Mouse (Mus musculus) midbrain, embryonic 16.5 days (tissue): Measurements from ENCODE around the gene Adig. TPM values are rescaled to one million over a fixed set of nuclear protein-coding genes. Genes with fewer than 3 reads are reported as not detected.

ENCODE experiments used
- ATAC-seq: fragments of 200-750 bp; cut with Nextera tagmentation; 2 replicates; pipeline ENCODE4 v1.8.0; 2017; ENCODE audit warnings: moderate TSS enrichment
- H3K27ac ChIP-seq: fragments of 300-500 bp; sonication (generic); 2 replicates; pipeline ENCODE4 v1.5.1; 2014; ENCODE audit warnings: mild to moderate bottlenecking, low read length, mixed read lengths
- H3K27me3 ChIP-seq: fragments of 300-500 bp; sonication (generic); 2 replicates; pipeline ENCODE4 v1.6.1; 2014; ENCODE audit warnings: low read depth, low read length, mixed read lengths; ENCODE audit not compliant: control insufficient read depth, insufficient read depth
- H3K36me3 ChIP-seq: fragments of 300-500 bp; sonication (generic); 2 replicates; pipeline ENCODE4 v1.6.1; 2014; ENCODE audit warnings: mild to moderate bottlenecking, low read length, moderate library complexity, mixed read lengths; ENCODE audit not compliant: control insufficient read depth, insufficient read depth
- H3K4me1 ChIP-seq: fragments of 300-500 bp; sonication (generic); 2 replicates; pipeline ENCODE4 v1.6.1; 2014; ENCODE audit warnings: mild to moderate bottlenecking, low read length, mixed read lengths; ENCODE audit not compliant: control insufficient read depth, insufficient read depth
- H3K4me2 ChIP-seq: fragments of 300-500 bp; sonication (generic); 2 replicates; pipeline ENCODE4 v1.6.1; 2014; ENCODE audit warnings: mild to moderate bottlenecking, low read length, mixed read lengths
- H3K4me3 ChIP-seq: fragments of 300-500 bp; sonication (generic); 2 replicates; pipeline ENCODE4 v1.5.1; 2014; ENCODE audit warnings: low read depth, mild to moderate bottlenecking, low read length, moderate library complexity, mixed read lengths
- H3K9ac ChIP-seq: fragments of 300-500 bp; sonication (generic); 2 replicates; pipeline ENCODE4 v1.6.1; 2014; ENCODE audit warnings: low read depth, low read length, mixed read lengths
- H3K9me3 ChIP-seq: fragments of 300-500 bp; sonication (generic); replicated peaks from 2 replicates; pipeline ENCODE4 v1.6.1; 2014; ENCODE audit warnings: mild to moderate bottlenecking, low read length, mixed read lengths; ENCODE audit not compliant: control insufficient read depth, poor library complexity, severe bottlenecking
- WGBS: fragments of 180-500 bp; shearing (Covaris S2); extraction: QIAGEN DNeasy Blood & Tissue Kit; methylation state at CpG from one replicate; pipeline ENCODE4 v1.1.7; 2014; 5-methylcytosine and 5-hydroxymethylcytosine counted together
- polyA plus RNA-seq: library from polyadenylated mRNA; unstranded; fragments of >200 nt; fragmentation: Nextera tagmentation; extraction: Ambion mirVana; gene quantifications from 2 replicates; pipeline ENCODE4 v1.2.1, GENCODE M21; 2015

Gene Adig
- not detected in 2 replicates for polyA plus RNA-seq

DNA sequence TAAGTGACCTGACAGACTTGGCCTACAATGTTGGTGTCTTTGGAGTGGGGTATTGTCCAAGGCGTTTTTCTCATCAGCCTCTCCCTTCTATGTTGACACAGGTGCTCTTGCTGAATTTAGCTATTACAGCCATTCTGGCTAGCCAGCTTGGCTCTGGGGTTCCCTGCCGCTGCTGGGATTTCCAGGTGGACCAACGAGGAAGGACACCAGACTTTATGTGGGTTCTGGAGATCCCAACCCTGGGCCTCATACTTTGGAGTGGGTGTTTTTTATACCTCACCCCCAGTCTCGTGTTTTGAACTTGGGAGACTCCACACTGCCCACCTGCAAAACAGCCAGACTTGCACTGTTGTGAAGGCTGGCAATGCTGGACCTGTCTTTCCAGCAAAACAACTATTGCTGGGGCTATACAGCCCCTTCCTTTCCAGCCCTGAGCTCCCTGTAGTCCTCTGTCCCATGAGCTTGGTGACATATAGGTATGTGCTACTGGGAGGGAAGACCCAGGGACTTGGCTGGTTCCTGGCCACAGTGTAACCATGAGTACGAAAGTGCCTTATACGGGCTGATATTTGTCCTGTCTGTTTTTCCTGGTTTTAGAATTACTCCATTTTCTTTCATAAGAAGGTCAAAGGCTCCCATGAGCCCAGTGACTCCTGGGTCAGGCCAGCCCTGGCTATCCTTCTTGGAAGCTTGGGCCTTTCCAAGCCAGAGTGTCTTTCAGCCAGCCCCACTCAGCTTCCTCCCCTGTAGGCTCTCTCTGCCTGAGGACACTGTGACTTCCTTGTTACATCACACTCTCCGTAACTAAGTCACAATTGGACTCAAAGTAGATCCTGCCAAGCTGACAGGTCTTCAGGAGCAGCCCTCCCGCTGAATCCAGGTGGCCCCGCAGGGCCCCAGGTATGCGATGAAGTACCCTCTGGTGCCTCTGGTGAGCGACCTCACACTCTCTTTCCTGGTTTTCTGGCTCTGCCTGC is at the start of gene Adig:
TSS of gene Adig (plus strand) at position 777 of the 977 bp plus-strand sequence.
- no peak within 1 kb of the TSS for H3K9ac ChIP-seq
- no peaks in the 10 kb centered on the region for H3K9me3 ChIP-seq
- H3K36me3 ChIP-seq, result no peaks in the 10 kb centered on the region; the same call in 1 of the 2 replicates
- no peak for ATAC-seq
- no peak within 1 kb of the TSS for H3K4me3 ChIP-seq
- H3K4me1 ChIP-seq, result no peaks in the 10 kb centered on the region
- WGBS, result 81% methylated on average over 11 of the region's 11 CpGs
- H3K4me2 ChIP-seq, result no peak within 1 kb of the TSS
- H3K27me3 ChIP-seq, result no peaks in the 10 kb centered on the region
- H3K27ac ChIP-seq, result no peak within 1 kb of the TSS

DNA sequence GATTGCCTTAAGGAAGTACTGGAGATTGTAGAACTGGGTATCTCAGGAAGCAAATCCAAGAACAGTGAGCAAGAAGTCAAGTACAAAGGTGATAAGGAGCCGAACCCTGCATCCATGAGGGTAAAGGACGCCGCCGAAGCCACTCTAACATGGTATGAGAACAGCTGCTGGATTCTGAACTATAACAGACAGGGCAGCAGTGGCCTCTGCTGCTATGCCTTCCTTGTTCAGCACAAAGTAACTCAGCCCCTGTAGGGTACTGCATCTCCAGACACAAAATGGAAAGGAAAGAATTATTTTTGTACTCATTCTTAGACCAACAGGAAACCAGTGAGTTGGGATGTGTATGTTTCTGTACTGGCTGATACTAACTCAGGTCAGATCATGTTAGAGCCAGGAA is 46.0 kb upstream of the Adig start:
- no peaks in the 10 kb centered on the region for H3K9me3 ChIP-seq
- no peak for ATAC-seq
- H3K27ac ChIP-seq, result no peak overlapping the region
- H3K9ac ChIP-seq, result no peak overlapping the region
- H3K36me3 ChIP-seq, result peaks cover 15% of the 10 kb centered on the region
- H3K4me3 ChIP-seq, result no peak overlapping the region
- WGBS, result 93% methylated on average over 4 of the region's 4 CpGs
- H3K4me2 ChIP-seq, result no peak overlapping the region
- H3K27me3 ChIP-seq, result no peaks in the 10 kb centered on the region
- H3K4me1 ChIP-seq, result no peaks in the 10 kb centered on the region

DNA sequence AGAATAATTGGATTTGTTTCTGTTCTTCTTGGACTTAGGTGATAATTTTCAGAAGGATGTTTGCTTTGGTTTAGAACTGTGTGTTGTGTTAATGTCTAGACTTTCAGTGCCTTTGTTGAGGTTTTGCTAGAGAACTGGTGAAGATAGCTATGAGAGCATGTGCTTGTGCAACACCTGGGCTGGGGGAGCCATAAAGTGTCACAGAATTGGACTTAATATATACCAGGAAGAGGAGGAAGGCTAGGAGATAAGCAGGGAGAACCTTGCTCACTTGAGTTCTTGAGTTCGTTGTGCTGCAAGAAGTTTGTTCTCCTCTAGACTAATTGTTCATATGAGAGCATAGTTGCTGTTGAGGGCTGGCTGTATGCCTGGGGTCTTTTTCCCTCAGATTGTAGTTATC is 44.8 kb upstream of the Adig start:
- ATAC-seq, result no peak
- Histone ChIP-seq H3K9ac (no peak overlapping the region), H3K36me3 (peaks cover 14% of the 10 kb centered on the region), H3K4me1 (no peaks in the 10 kb centered on the region), H3K4me3 (no peak overlapping the region), H3K27me3 (no peaks in the 10 kb centered on the region), H3K27ac (no peak overlapping the region), H3K9me3 (no peaks in the 10 kb centered on the region), H3K4me2 (no peak overlapping the region)
- WGBS, result 95% methylated on average over 1 of the region's 1 CpGs

DNA sequence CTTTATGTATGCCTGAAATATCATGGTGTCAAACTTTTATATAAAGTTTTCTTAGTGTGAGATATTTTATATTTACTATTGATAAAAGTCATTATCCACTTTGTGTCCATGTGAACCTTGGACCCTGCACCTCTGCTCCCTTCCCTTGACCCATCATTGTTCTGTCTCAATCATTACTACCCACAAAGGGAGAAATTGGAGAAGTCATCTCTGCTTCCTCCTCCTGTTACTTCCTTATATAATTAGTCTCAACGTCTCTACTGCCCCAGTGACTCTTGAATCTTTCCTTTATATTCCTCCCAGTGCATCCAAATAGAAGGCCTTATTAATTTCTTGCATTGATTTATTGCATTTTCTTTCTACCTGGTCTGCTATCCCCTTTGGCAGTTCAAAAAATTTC is 40.0 kb upstream of the Adig start:
- Histone ChIP-seq H3K27me3 (no peaks in the 10 kb centered on the region), H3K9ac (no peak overlapping the region), H3K27ac (no peak overlapping the region), H3K4me1 (no peaks in the 10 kb centered on the region), H3K4me2 (no peak overlapping the region), H3K9me3 (no peaks in the 10 kb centered on the region), H3K4me3 (no peak overlapping the region), H3K36me3 (peaks cover 16% of the 10 kb centered on the region)
- ATAC-seq, result no peak
- WGBS, result 97% methylated on average over 1 of the region's 1 CpGs

DNA sequence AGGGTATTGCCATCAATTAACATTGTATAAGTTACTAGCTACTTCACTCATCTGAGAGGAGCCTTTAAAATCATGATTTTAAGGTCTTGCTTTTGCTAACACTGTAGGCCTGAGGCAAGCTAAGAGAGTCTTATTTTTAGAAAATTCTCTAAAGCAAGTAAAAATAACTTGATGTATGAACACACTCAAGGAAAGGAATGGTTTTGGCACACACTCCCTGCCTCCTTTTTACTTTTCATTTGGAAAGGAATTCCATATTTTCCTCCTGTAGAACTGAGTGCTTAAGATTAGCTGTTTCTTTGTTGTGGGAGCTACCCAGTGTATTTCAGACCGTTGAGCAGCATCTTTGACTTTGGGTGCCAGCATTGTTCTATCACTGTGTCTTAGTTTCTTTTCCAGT is 28.3 kb upstream of the Adig start:
- Histone ChIP-seq H3K4me1 (no peaks in the 10 kb centered on the region), H3K27me3 (no peaks in the 10 kb centered on the region), H3K4me3 (no peak overlapping the region), H3K9me3 (no peaks in the 10 kb centered on the region), H3K27ac (no peak overlapping the region), H3K4me2 (no peak overlapping the region), H3K9ac (no peak overlapping the region), H3K36me3 (peaks cover 18% of the 10 kb centered on the region)
- no peak for ATAC-seq
- 87% methylated on average over 1 of the region's 1 CpGs for WGBS

DNA sequence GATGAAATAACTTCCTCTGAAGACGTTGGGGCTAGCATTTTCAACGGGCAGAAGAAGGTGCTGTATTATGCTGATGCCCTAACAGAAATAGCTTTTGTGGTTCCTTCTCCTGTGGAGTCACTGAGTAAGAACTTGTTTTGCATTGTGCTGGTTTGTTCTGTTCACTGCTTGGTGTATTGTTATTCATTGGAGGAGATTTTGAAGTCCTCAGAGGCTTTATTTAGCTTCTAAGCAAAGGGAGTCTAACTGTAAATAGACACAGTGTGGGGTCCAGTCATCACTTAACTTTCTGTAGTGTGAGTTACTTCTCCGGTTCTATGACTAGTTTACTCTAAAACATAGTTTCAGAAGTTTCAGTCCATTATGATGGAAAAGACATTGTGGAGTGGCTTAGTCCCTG is 24.8 kb upstream of the Adig start:
- H3K36me3 ChIP-seq, result peaks cover 14% of the 10 kb centered on the region
- no peaks in the 10 kb centered on the region for H3K9me3 ChIP-seq
- 70% methylated on average over 3 of the region's 3 CpGs for WGBS
- H3K27me3 ChIP-seq, result no peaks in the 10 kb centered on the region
- H3K4me2 ChIP-seq, result no peak overlapping the region
- no peak overlapping the region for H3K27ac ChIP-seq
- no peak for ATAC-seq
- no peak overlapping the region for H3K9ac ChIP-seq
- no peak overlapping the region for H3K4me3 ChIP-seq
- no peaks in the 10 kb centered on the region for H3K4me1 ChIP-seq

DNA sequence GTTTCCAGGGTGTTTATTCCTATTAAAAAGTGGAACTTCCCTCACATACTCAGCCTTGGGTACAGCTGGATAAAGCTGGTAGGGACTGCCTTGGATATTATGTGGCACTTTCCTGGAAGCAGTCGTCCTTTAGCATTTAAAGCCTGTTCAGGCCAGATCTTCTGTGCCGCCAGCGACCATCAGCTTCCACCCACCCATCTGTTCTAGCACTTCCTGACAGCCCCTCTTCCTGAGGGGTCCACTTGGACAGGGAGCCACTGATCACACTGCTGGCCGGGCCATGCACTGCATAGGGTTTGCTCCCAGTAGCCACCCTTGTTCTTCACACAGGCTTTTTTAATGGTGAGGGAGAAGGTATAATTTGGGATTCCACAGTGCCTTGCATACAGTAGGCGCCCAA is 4.0 kb upstream of the Adig start:
- peaks cover 15% of the 10 kb centered on the region for H3K36me3 ChIP-seq
- 87% methylated on average over 5 of the region's 5 CpGs for WGBS
- ATAC-seq, result no peak
- H3K27me3 ChIP-seq, result no peaks in the 10 kb centered on the region
- H3K4me3 ChIP-seq, result no peak overlapping the region
- no peaks in the 10 kb centered on the region for H3K9me3 ChIP-seq
- H3K4me1 ChIP-seq, result no peaks in the 10 kb centered on the region
- no peak overlapping the region for H3K27ac ChIP-seq
- no peak overlapping the region for H3K9ac ChIP-seq
- no peak overlapping the region for H3K4me2 ChIP-seq

DNA sequence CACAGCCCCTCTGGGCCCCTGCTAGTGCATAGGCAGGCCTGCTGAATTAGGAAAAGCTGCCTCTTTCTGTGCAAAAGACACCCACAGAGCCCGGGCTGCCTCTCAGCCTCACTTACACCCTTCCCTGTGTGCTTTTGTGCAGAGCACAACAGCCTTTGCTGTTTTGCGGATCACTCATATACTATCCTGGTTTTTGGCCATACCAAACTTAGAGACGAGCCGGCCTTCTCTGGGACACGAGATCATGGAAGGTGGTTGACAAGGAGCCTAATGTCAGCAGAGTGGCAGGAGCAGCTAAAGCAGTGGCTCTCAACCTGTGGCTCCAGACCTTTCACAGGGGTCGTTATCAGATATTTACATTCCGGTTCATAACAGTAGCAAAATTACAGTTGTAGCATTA is 814 bp downstream of the Adig start:
- H3K36me3 ChIP-seq, result no peaks in the 10 kb centered on the region
- no peak overlapping the region for H3K9ac ChIP-seq
- no peaks in the 10 kb centered on the region for H3K9me3 ChIP-seq
- no peak for ATAC-seq
- H3K4me3 ChIP-seq, result no peak overlapping the region
- no peaks in the 10 kb centered on the region for H3K27me3 ChIP-seq
- H3K27ac ChIP-seq, result no peak overlapping the region
- no peak overlapping the region for H3K4me2 ChIP-seq
- 89% methylated on average over 7 of the region's 7 CpGs for WGBS
- H3K4me1 ChIP-seq, result no peaks in the 10 kb centered on the region

DNA sequence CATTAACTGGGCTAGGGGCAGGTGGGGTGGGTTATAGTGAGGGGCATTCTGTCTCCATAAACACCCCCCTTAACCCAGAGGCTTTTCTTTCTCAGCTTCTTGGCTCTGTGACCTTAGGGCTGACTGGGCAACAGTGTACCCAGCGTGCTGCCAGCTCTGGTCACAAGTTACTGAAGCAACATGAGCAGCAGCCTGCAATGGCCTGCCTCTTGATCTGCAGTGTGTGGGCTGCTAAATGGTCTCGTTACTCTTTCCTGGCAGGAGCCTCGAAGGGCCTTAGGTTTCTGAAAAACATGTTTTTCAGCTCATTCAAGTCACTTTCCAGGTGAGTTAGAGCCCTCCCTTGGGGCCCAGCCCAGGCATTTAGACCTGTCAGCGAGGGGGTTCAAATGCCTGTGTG is 1.3 kb downstream of the Adig start:
- no peak for ATAC-seq
- WGBS, result 84% methylated on average over 4 of the region's 4 CpGs
- Histone ChIP-seq H3K9me3 (no peaks in the 10 kb centered on the region), H3K4me2 (no peak overlapping the region), H3K4me3 (no peak overlapping the region), H3K9ac (no peak overlapping the region), H3K36me3 (no peaks in the 10 kb centered on the region), H3K27me3 (no peaks in the 10 kb centered on the region), H3K4me1 (no peaks in the 10 kb centered on the region), H3K27ac (no peak overlapping the region)
